11 mouse cellular contexts compared by ENCODE assay signal in genomic region chr12:79707565-79708422, GRCm38 (mm10).
DNase-seq lines count a peak whose midpoint lies in the region; ATAC-seq and TF ChIP-seq lines count a peak whose summit lies in the region.
"Had no signal": no experiment of that assay in that cellular context is flagged by ENCODE, and none has a peak within 500 bp of the region (broad histone marks: within the 10 kb centered on the region; RNA-seq: fewer than 3 reads in every experiment).

No protein-coding gene starts in this region.

- peak overlapping the region; percentile 48 for H3K27ac ChIP-seq in heart, adult 2 months
- peak overlapping the region; percentile 62 for H3K27ac ChIP-seq in midbrain, embryonic 10.5 days (replicated peaks)
- H3K27ac ChIP-seq in midbrain, embryonic 11.5 days (ENCODE audit: low read depth, low read length) = no peak overlapping the region
- H3K27ac ChIP-seq in limb, embryonic 11.5 days (replicated peaks; ENCODE audit: low read depth, low read length) = no peak overlapping the region
- peak overlapping the region; percentile 83 for H3K27ac ChIP-seq in stomach, embryonic 15.5 days
- H3K27ac ChIP-seq: liver, embryonic 14.5 days had no signal

- TF ChIP-seq EP300 in heart, adult 2 months (IDR thresholded peaks at IDR 0.05; ENCODE audit: insufficient read depth, low read depth, low read length) = no peak

- no peaks in the 10 kb centered on the region for H3K27me3 ChIP-seq in heart, adult 2 months (ENCODE audit: control insufficient read depth, insufficient read depth, low read length)
- no peaks in the 10 kb centered on the region; the same call in 1 of the 2 replicates for H3K27me3 ChIP-seq in midbrain, embryonic 10.5 days (ENCODE audit: low read depth, poor library complexity, severe bottlenecking)
- no peaks in the 10 kb centered on the region for H3K27me3 ChIP-seq in midbrain, embryonic 11.5 days (ENCODE audit: control insufficient read depth, insufficient read depth, low read length)
- no peaks in the 10 kb centered on the region for H3K27me3 ChIP-seq in limb, embryonic 11.5 days (ENCODE audit: control insufficient read depth, insufficient read depth, low read length)
- no peaks in the 10 kb centered on the region for H3K27me3 ChIP-seq in stomach, embryonic 15.5 days (replicated peaks)
- H3K27me3 ChIP-seq: Patski had no signal

- DNase-seq in heart, adult 2 months = no peak
- DNase-seq in heart, postnatal 36 days = no peak
- no peak for DNase-seq in midbrain, embryonic 10.5 days (ENCODE audit: low spot score)
- no peak for DNase-seq in midbrain, embryonic 11.5 days (ENCODE audit: low spot score, missing footprints)
- DNase-seq in limb, embryonic 11.5 days (ENCODE audit: low spot score) = no peak
- no peak for DNase-seq in embryo, embryonic 11 days
- DNase-seq in adrenal gland, adult 2 months = no peak
- DNase-seq: B cell, adult 2 months had no signal

- no peak for ATAC-seq in midbrain, embryonic 11.5 days (ENCODE audit: low FRiP score)
- 0 out of 2 replicates have a peak, but pooled peaks have one; percentile 60 for ATAC-seq in limb, embryonic 11.5 days (ENCODE audit: insufficient number of reproducible peaks, low FRiP score, low TSS enrichment, low read depth)
- peak; percentile 23; the same call in 1 of the 2 replicates for ATAC-seq in stomach, embryonic 15.5 days (ENCODE audit: insufficient read depth, low FRiP score, low read depth)
- ATAC-seq: Patski had no signal

- H3K36me3 ChIP-seq in heart, adult 2 months (ENCODE audit: control insufficient read depth, insufficient read depth, low read length) = no peaks in the 10 kb centered on the region
- H3K36me3 ChIP-seq in midbrain, embryonic 10.5 days = no peaks in the 10 kb centered on the region
- no peaks in the 10 kb centered on the region for H3K36me3 ChIP-seq in midbrain, embryonic 11.5 days (ENCODE audit: control insufficient read depth, insufficient read depth, low read length)
- H3K36me3 ChIP-seq in limb, embryonic 11.5 days (ENCODE audit: control insufficient read depth, insufficient read depth, low read length) = no peaks in the 10 kb centered on the region
- no peaks in the 10 kb centered on the region for H3K36me3 ChIP-seq in stomach, embryonic 15.5 days

- no peak overlapping the region for H3K9ac ChIP-seq in heart, adult 2 months (ENCODE audit: low read depth, low read length)
- H3K9ac ChIP-seq in midbrain, embryonic 11.5 days (ENCODE audit: low read length) = no peak overlapping the region
- no peak overlapping the region for H3K9ac ChIP-seq in limb, embryonic 11.5 days (ENCODE audit: low read length)
- H3K9ac ChIP-seq in stomach, embryonic 15.5 days = no peak overlapping the region
- H3K9ac ChIP-seq: liver, embryonic 14.5 days had no signal

- H3K4me2 ChIP-seq in midbrain, embryonic 11.5 days = no peak overlapping the region
- H3K4me2 ChIP-seq in limb, embryonic 11.5 days (ENCODE audit: low read depth, severe bottlenecking) = no peak overlapping the region
- H3K4me2 ChIP-seq in stomach, embryonic 15.5 days = no peak overlapping the region

- H3K4me1 ChIP-seq in heart, adult 2 months (ENCODE audit: control insufficient read depth, insufficient read depth, low read length) = peaks cover 4% of the 10 kb centered on the region
- H3K4me1 ChIP-seq in midbrain, embryonic 10.5 days = peaks cover 63% of the 10 kb centered on the region
- H3K4me1 ChIP-seq in midbrain, embryonic 11.5 days (ENCODE audit: control insufficient read depth, insufficient read depth, low read length) = peaks cover 9% of the 10 kb centered on the region
- H3K4me1 ChIP-seq in limb, embryonic 11.5 days (ENCODE audit: control insufficient read depth, insufficient read depth, low read length) = peaks cover 25% of the 10 kb centered on the region
- peaks cover 17% of the 10 kb centered on the region; the same call in 1 of the 2 replicates for H3K4me1 ChIP-seq in stomach, embryonic 15.5 days

- H3K4me3 ChIP-seq in heart, adult 2 months = no peak overlapping the region
- no peak overlapping the region for H3K4me3 ChIP-seq in midbrain, embryonic 10.5 days
- H3K4me3 ChIP-seq in midbrain, embryonic 11.5 days (ENCODE audit: low read depth, low read length) = no peak overlapping the region
- no peak overlapping the region for H3K4me3 ChIP-seq in limb, embryonic 11.5 days (ENCODE audit: low read depth, low read length)
- H3K4me3 ChIP-seq in stomach, embryonic 15.5 days (replicated peaks) = no peak overlapping the region

- WGBS in heart, adult 2 months = 83% methylated on average over 9 of the region's 9 CpGs
- 83% methylated on average over 9 of the region's 9 CpGs for WGBS in midbrain, embryonic 10.5 days
- 84% methylated on average over 9 of the region's 9 CpGs for WGBS in midbrain, embryonic 11.5 days
- WGBS in limb, embryonic 11.5 days = 57% methylated on average over 9 of the region's 9 CpGs
- 29% methylated on average over 9 of the region's 9 CpGs for WGBS in stomach, embryonic 15.5 days

- no peaks in the 10 kb centered on the region for H3K9me3 ChIP-seq in midbrain, embryonic 10.5 days (replicated peaks)
- no peaks in the 10 kb centered on the region for H3K9me3 ChIP-seq in midbrain, embryonic 11.5 days (ENCODE audit: control insufficient read depth, low read length)
- no peaks in the 10 kb centered on the region for H3K9me3 ChIP-seq in limb, embryonic 11.5 days (ENCODE audit: control insufficient read depth, low read length)
- H3K9me3 ChIP-seq in stomach, embryonic 15.5 days = no peaks in the 10 kb centered on the region

- TF ChIP-seq POLR2A in heart, adult 2 months (IDR thresholded peaks at IDR 0.05; ENCODE audit: insufficient read depth, low read depth, low read length) = no peak

- intact Hi-C loops in heart, adult 2 months (cut with DNase I) = no loop called here
- intact Hi-C loops in heart, postnatal 36 days (cut with DNase I) = no loop called here

- no peaks in the 10 kb centered on the region for H3K79me2 ChIP-seq in heart, adult 2 months (replicated peaks; ENCODE audit: control insufficient read depth, insufficient read depth, low read length)

- TF ChIP-seq CTCF in heart, adult 2 months (IDR thresholded peaks at IDR 0.05) = no peak

Comparison
In these comparisons a context has a peak if more than half of its experiments do, and no peak if none do; other contexts are left out.
1. H3K27ac ChIP-seq: peak in heart, adult 2 months (single experiment), midbrain, embryonic 10.5 days (single experiment) and stomach, embryonic 15.5 days (single experiment); none in midbrain, embryonic 11.5 days (single experiment) and limb, embryonic 11.5 days (single experiment).